Mouse (Mus musculus) bone marrow, adult 2 months (tissue): ENCODE data around the gene Neurog1.

ENCODE experiments used
- CTCF ChIP-seq: fragments of 200-500 bp; IDR thresholded peaks from 2 replicates; pipeline ENCODE4 v1.5.1; 2011; ENCODE audit warnings: low read length, control low read depth; ENCODE audit not compliant: control insufficient read depth, insufficient read depth
- POLR2A ChIP-seq: fragments of 200-500 bp; IDR thresholded peaks from 2 replicates; pipeline ENCODE4 v1.6.1; 2011; ENCODE audit warnings: low read depth, mild to moderate bottlenecking, control low read depth, low read length, borderline replicate concordance; ENCODE audit not compliant: control insufficient read depth

DNA sequence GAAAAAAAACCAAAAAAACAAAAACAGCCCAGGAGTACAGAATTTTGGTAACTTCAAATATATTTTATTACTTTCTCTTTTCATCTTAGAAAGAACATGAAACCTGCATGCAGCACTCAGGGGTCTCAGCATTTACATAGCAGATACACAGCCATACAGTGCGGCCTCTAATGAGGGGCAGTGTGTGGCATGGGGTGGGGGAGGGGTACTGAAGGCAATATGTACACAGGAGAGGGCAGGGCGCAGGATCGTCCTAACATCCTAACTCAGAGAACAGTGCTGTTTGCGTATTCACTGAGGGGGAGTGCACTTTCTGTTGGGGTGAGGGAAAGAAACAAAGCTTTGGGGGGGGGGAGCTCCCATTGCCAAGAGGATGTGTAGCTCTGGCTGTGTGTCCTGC, 36.6 kb upstream of the Neurog1 start:
- no peak for TF ChIP-seq POLR2A
- TF ChIP-seq CTCF, result no peak
